Mouse (Mus musculus) lung, embryonic 15.5 days (tissue): ENCODE results near the gene Gm9639. TPM values are rescaled to one million over a fixed set of nuclear protein-coding genes. Genes with fewer than 3 reads are reported as not detected.
"Not testable (repeated sequence)": the region's sequence is repeated elsewhere in the genome, so short reads cannot be mapped to it uniquely, and the experiment has no call there.

Experiments used
- ATAC-seq: fragments of 200-750 bp; cut with Nextera tagmentation; 2 replicates; pipeline ENCODE4 v1.8.0; 2017; ENCODE audit warnings: moderate number of reproducible peaks, borderline replicate concordance; ENCODE audit not compliant: low FRiP score, low TSS enrichment; ENCODE audit errors: extremely low read depth
- H3K27ac ChIP-seq: fragments of 300-500 bp; sonication (generic); 2 replicates; pipeline ENCODE4 v1.5.1; 2015; ENCODE audit warnings: moderate library complexity, mild to moderate bottlenecking, inconsistent platforms
- H3K27me3 ChIP-seq: fragments of 300-500 bp; sonication (generic); 2 replicates; pipeline ENCODE4 v1.6.1; 2015; ENCODE audit warnings: inconsistent platforms
- H3K36me3 ChIP-seq: fragments of 300-500 bp; sonication (generic); 2 replicates; pipeline ENCODE4 v1.6.1; 2015; ENCODE audit warnings: inconsistent platforms
- H3K4me1 ChIP-seq: fragments of 300-500 bp; sonication (generic); 2 replicates; pipeline ENCODE4 v1.6.1; 2015; ENCODE audit warnings: inconsistent platforms
- H3K4me2 ChIP-seq: fragments of 300-500 bp; sonication (generic); 2 replicates; pipeline ENCODE4 v1.6.1; 2015; ENCODE audit warnings: inconsistent platforms, mild to moderate bottlenecking, moderate library complexity
- H3K4me3 ChIP-seq: fragments of 300-500 bp; sonication (generic); 2 replicates; pipeline ENCODE4 v1.5.1; 2015; ENCODE audit warnings: mild to moderate bottlenecking, inconsistent platforms
- H3K9ac ChIP-seq: fragments of 300-500 bp; sonication (generic); 2 replicates; pipeline ENCODE4 v1.6.1; 2015; ENCODE audit warnings: inconsistent platforms
- H3K9me3 ChIP-seq: fragments of 300-500 bp; sonication (generic); 2 replicates; pipeline ENCODE4 v1.6.1; 2016; ENCODE audit warnings: inconsistent platforms
- whole genome bisulfite sequencing: fragments of 180-500 bp; shearing (Covaris S2); methylation state at CpG from one replicate; pipeline ENCODE4 v1.1.7; 2015; 5-methylcytosine and 5-hydroxymethylcytosine counted together
- polyA plus RNA-seq: library from polyadenylated mRNA; unstranded; fragments of >200 nt; fragmentation: Nextera tagmentation; extraction: Ambion mirVana; gene quantifications from 2 replicates; pipeline ENCODE4 v1.2.1, GENCODE M21; 2015

Gene Gm9639
- polyA plus RNA-seq, 1 experiment from 2014 or later, result not detected

GRCm38 (mm10) chr10:77750686-77751085, 44.2 kb downstream of the Gm9639 start:
- H3K27ac ChIP-seq, H3K27me3 ChIP-seq, ATAC-seq, H3K36me3 ChIP-seq, H3K9me3 ChIP-seq, H3K4me3 ChIP-seq, H3K9ac ChIP-seq, H3K4me1 ChIP-seq, H3K4me2 ChIP-seq: not testable (repeated sequence)
- WGBS, result 70% methylated on average over 1 of the region's 1 CpGs

Other genes with a start within 250 kb of the Gm9639 start
- gene Pttg1ip, start 213.4 kb downstream of the Gm9639 start, polyA plus RNA-seq, result 118 and 122 TPM in 2 replicates
- gene Sumo3, start 189.0 kb downstream of the Gm9639 start, polyA plus RNA-seq, result 350 and 361 TPM in 2 replicates
- gene Gm49325, start 188.9 kb downstream of the Gm9639 start, polyA plus RNA-seq, result 0.99 and 1.9 TPM in 2 replicates
- 73.8 and 74.3 TPM in 2 replicates for gene Ube2g2, start 172.8 kb downstream of the Gm9639 start, polyA plus RNA-seq
- 0.08 and 0.19 TPM in 2 replicates for gene Tspear, start 108.5 kb downstream of the Gm9639 start, polyA plus RNA-seq
- gene Gm19402, start 104.3 kb downstream of the Gm9639 start, polyA plus RNA-seq, result not detected in 2 replicates
- not detected in 2 replicates for gene Gm9508, start 97.8 kb downstream of the Gm9639 start, polyA plus RNA-seq
- not detected in 2 replicates for gene Gm10272, start 88.5 kb downstream of the Gm9639 start, polyA plus RNA-seq
- gene Gm10024, start 83.6 kb downstream of the Gm9639 start, polyA plus RNA-seq, result not detected in 2 replicates
- gene Gm10142, start 79.3 kb downstream of the Gm9639 start, polyA plus RNA-seq, result not detected in 2 replicates
- not detected in 2 replicates for gene Krtap12-1, start 74.5 kb downstream of the Gm9639 start, polyA plus RNA-seq
- gene Gm10100, start 68.6 kb downstream of the Gm9639 start, polyA plus RNA-seq, result not detected in 2 replicates
- not detected in 2 replicates for gene Gm18596, start 52.4 kb downstream of the Gm9639 start, polyA plus RNA-seq
- not detected in 2 replicates for gene Gm9736, start 43.7 kb downstream of the Gm9639 start, polyA plus RNA-seq
- not detected in 2 replicates for gene Gm3233, start 35.4 kb downstream of the Gm9639 start, polyA plus RNA-seq
- gene Gm3238, start 23.8 kb downstream of the Gm9639 start, polyA plus RNA-seq, result not detected in 2 replicates
- gene Gm7138, start 18.1 kb downstream of the Gm9639 start, polyA plus RNA-seq, result not detected in 2 replicates
- not detected in 2 replicates for gene Gm3250, start 12.5 kb downstream of the Gm9639 start, polyA plus RNA-seq
- not detected in 2 replicates for gene Gm7137, start 6.9 kb downstream of the Gm9639 start, polyA plus RNA-seq
- gene Gm19668, start 4.1 kb upstream of the Gm9639 start, polyA plus RNA-seq, result not detected in 2 replicates
- gene Gm9507, start 16.8 kb upstream of the Gm9639 start, polyA plus RNA-seq, result not detected in 2 replicates
- not detected in 2 replicates for gene Gm2696, start 19.6 kb upstream of the Gm9639 start, polyA plus RNA-seq
- not detected in 2 replicates for gene Krtap10-4, start 32.0 kb upstream of the Gm9639 start, polyA plus RNA-seq
- gene Krtap10-10, start 40.9 kb upstream of the Gm9639 start, polyA plus RNA-seq, result not detected in 2 replicates
- not detected in 2 replicates for gene Gm36176, start 51.7 kb upstream of the Gm9639 start, polyA plus RNA-seq
- not detected in 2 replicates for gene Gm10318, start 57.8 kb upstream of the Gm9639 start, polyA plus RNA-seq
- gene Gm3285, start 66.9 kb upstream of the Gm9639 start, polyA plus RNA-seq, result not detected in 2 replicates
- 4.5 TPM in 2 replicates for gene Lrrc3, start 107.5 kb upstream of the Gm9639 start, polyA plus RNA-seq
- 0.72 and 1.6 TPM in 2 replicates for gene Trpm2, start 175.5 kb upstream of the Gm9639 start, polyA plus RNA-seq
- gene 1810043G02Rik, start 183.4 kb upstream of the Gm9639 start, polyA plus RNA-seq, result 25.4 and 25.6 TPM in 2 replicates
- 171 and 179 TPM in 2 replicates for gene Pfkl, start 215.0 kb upstream of the Gm9639 start, polyA plus RNA-seq
- gene Dnmt3l, start 246.9 kb upstream of the Gm9639 start, polyA plus RNA-seq, result 1.9 and 2.2 TPM in 2 replicates
- gene Aire, start 248.5 kb upstream of the Gm9639 start, polyA plus RNA-seq, result 2.1 and 2.7 TPM in 2 replicates